Mouse (Mus musculus) G1E (cell line): ENCODE measurements around the gene Eif4a1.

Source experiments
- CTCF ChIP-seq: IDR thresholded peaks from 2 replicates; pipeline ENCODE4 v1.5.1; 2012; ENCODE audit warnings: low read depth, low read length, inconsistent platforms, mixed read lengths
- GATA1 ChIP-seq: IDR thresholded peaks from 2 replicates; pipeline ENCODE4 v1.6.1; 2012; ENCODE audit warnings: borderline replicate concordance, low read length, inconsistent platforms, mixed read lengths
- POLR2AphosphoS5 ChIP-seq: IDR thresholded peaks from 2 replicates; pipeline ENCODE4 v1.6.1; 2012; ENCODE audit warnings: low read depth, low read length, inconsistent platforms; ENCODE audit not compliant: insufficient replicate concordance
- TAL1 ChIP-seq: conservative IDR thresholded peaks from 2 replicates; pipeline ENCODE4 v1.6.1; 2012; ENCODE audit warnings: low read depth, low read length, inconsistent platforms, mixed read lengths

DNA sequence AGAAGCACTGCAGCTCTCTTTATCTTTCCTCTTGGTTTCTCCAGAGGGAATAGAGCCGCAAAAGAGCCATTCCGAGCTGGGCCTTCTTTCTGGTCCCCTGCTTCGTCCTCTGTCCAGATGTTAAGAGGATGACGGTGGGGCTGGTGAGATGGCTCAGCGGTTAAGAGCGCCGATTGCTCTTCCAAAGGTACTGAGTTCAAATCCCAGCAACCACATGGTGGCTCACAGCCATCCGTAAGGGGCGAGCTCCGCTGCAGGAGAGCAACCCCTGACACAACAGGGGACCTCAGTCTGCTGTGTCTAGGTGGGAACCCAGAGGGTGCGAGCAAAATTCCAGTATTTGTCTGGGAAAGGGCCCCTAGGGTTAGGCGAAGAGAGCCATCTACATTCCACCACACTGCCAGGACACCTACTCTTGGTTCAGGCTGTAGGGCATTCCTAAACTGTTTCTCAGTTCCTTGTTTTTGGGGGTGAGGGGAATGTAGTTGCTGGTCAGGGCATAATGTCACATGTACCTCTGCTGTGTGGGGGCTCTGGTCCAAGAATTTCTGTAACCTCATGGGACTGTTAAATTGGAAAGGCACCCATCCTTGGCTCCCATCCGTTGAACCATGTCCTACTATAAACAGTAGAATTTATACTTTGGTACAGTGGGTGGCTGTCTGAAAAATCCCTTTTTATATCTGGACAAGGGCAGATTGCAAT is 9.1 kb downstream of the Eif4a1 start:
- TF ChIP-seq CTCF (no peak), GATA1 (no peak), TAL1 (no peak), POLR2AphosphoS5 (no peak; the same call in 1 of the 2 replicates)
